Mouse (Mus musculus): ENCODE data around the gene Ntrk2.
A peak's percentile ranks its signal among the peaks of the same experiment; 100 is the strongest.

The Ntrk2 gene

DNA sequence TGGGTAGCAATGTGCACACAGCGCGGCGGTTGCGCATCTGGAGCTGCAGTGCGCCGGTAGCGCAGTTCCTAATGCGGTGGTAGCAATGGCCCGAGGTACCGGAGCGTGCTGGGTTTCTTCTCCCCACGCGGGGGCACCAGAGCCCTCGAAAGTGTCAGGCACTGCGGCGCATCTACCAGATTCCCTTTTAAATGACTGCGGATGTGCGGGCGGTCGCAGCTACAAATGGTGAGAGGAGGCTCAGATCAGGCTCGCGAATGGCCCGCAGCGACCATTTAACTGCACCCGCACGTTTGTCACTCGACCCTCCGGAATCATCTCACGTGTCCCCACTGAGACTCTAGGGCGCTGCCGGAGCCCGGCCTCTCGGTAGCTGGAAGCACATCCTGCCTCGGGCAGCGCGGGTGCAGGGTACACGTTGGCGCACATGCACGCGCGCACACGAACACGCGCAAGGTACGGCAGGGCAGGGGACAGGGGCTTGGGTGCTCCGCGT lies at the start of gene Ntrk2:
Gene Ntrk2 (plus strand): TSS at position 173 of the 496 bp plus-strand sequence.
- peak; percentile 1 for DNase-seq (ENCODE audit: low read depth)

DNA sequence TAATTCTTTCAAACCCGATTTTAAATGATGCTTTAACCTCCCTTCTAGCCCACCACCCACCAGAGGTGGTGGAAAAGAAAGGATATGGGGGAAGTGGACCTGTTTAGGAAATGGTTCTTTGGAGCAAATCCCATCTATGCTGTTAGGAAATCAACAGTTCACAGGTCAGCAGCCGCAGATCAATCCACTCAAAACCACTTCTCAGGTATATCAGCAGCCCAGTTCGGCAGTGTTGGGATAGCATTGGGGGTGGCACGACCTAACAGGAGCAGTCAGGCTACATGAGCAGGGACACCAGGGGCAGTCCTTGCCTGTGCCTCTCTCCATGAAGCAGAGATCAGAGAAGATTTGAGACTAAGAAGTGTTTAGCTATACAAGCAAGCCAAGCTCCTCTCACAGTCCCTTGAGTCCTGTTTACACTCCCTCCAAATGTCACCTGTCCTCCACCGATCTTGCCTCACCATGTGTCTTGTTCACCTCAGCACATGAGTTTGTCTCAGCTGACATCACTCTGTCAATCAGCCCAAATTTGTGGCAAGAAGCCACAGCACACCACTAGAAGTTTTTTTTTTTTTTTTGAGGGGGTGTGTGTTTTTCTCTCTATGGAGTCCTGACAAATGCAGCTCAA lies 45.3 kb upstream of the Ntrk2 start:
- no peak for DNase-seq (ENCODE audit: low read depth)

DNA sequence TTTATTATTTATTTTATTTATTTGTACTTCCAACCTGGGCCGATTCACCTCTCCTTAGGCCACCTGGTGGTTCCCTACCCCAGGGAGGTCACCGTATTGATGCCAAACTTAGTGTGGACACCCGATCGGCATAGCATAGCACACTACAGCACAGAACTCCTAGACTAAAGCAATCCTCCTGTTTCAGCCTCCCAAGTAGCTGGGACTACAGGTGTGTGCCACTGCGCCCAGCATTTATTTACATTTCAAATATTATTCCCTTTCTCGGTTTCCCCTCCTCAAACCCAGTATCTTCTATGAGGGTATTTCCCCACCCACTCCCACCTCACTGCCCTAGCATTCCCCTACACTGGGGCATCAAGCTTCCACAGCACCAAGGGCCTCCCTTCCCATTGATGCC lies 38.1 kb upstream of the Ntrk2 start:
- no peak for DNase-seq (ENCODE audit: low read depth)

DNA sequence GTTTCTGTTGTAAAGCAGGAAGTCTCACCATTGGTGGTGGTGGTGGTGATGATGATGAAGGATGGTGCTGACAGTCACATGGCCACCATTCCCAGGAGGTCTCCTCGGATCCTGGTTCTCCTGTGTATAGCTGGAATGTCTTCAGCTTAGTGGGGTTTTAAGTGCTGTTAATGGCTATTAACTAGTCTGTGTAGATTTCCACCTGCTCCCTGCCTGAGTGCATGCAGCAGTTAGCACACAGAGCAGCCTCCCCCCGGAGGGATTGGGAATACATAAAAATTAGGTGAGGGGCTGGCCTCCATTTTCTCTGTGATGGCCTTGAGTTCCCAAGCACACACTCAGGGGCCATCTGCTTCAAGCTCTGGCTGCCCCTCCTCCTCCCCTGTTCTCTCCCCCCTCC lies 36.9 kb upstream of the Ntrk2 start:
- no peak for DNase-seq (ENCODE audit: low read depth)

DNA sequence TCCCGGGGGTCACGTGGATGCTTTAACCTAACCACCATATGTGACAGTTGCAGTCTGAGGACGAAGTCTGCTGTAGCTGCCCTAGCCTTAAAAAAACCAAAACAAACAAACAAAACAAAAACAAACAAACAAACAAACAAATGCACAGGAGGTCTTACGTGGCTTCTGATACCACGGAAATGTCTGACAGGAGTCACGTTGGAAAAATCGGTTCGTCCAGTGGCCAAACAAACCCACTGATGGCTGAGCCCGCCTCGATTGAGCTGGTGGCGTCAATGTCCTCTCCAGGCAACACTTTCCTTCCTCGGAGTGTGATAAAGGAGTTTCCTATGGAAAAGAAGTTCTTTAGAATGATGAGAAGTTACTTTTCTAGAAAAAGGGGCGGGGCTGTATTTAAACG lies 27.1 kb upstream of the Ntrk2 start:
- no peak for DNase-seq (ENCODE audit: low read depth)

DNA sequence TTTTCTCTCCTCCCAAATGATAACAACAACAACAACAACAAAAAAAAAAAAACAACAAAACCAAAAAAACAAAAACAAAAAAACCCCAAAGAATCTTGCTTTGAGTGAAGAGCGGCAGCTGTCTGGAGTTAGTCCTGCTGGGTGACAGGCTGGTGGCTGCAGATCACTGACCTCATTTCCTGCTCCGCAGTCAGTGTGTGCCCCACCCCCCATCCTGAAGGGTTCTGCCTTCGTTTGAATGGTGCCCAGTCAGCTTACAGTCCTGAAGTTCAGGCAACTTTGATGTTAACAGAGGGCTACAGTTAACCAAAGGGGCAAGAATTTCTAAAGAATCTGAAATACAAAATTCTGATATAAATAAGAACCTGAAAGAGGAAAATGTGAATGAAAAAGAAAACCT lies 19.9 kb upstream of the Ntrk2 start:
- DNase-seq (ENCODE audit: low read depth) = no peak

DNA sequence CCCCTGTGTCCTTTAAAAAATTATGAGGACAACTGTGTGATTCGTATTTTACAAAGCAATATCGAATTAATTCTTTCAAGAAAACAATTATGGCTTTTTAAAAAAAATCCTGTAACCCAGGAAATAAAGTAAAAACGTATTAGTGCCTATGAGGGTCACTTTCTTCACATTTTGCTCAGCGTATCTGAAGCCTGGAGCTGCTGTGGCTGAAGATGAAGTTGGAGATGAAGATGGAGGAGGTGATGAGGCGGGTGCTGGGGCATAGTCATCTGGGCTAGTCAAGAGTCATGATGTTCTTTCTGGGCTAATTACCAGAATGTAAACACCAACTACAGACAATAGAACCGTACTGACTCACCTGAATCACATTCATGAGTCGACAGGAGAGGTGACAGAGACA lies 15.6 kb upstream of the Ntrk2 start:
- DNase-seq (ENCODE audit: low read depth) = no peak

DNA sequence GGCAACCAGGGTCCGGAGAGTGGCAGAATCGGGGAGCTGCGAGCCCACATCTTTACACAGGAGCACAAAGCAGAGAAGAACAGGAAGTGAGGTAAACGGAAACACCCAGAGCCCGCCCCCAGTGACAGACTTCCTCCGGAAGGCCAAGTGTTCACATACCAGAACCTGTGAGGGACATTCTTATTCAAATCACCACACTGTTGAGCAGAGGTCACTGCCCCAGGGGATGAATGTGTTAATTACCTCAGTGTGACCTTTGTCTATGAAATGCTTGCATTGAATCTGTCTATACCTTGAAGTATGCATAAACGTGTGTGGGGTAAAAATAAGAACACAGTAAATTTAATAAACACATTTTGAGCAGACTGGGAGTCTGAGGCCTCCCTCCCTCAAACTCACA lies 9.0 kb upstream of the Ntrk2 start:
- no peak for DNase-seq (ENCODE audit: low read depth)

DNA sequence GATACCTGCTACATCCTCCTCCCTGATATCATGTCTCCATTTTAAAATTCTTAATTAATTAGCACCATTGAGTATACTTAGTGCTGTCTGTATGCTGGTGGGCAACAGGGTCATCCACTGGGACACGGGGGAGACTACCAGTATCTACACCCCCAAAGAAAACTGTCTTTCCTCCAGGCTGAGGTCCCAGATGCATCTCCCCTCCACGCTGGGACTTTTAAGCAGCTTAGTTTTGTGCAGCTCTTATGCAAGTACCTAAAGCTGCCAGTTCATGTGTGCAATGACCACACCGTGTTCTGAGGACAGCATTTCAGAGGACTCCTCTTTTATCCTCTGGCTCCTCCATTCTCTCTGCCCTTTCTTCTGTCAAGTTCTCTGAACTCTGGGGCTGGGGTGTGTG lies 5.1 kb upstream of the Ntrk2 start:
- no peak for DNase-seq (ENCODE audit: low read depth)

DNA sequence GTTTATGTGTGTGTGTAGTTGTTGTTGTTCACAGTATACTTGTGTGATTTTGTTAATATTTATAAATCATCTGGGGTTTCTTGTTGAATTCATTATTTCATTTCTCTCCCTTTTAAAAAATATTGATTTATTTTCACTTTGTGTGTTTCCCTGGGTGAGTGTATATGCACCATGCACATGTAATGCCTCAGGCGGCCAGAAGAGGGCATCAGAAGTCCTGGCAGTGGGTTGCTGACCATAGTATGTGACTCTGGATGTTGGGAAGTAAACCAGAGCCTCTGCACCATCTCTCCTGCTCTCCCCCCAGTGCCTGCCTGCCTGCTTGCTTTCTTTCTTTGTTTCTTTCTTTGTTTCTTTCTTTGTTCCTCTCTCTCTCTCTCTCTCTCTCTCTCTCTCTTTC lies 2.5 kb upstream of the Ntrk2 start:
- no peak for DNase-seq (ENCODE audit: low read depth)

DNA sequence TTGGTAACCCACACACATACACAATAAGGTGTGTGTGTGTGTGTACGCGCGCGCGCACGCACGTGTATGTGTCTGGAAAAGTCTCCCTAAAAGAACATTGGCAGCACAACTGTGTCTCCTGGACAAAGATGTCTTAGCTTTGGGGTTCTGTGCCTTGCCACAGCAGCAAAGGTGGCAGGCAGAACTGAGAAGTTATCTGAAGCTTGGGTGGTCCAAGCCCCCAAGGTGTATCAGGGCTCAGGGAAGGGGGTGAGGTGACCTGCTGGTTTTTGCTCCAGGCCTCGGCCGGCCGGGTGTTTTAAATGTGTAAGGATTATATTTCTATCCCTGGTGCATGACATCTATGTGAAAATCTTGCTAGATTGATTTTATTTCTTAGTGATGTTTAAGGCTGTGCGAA lies 536 bp upstream of the Ntrk2 start:
- no peak for DNase-seq (ENCODE audit: low read depth)

DNA sequence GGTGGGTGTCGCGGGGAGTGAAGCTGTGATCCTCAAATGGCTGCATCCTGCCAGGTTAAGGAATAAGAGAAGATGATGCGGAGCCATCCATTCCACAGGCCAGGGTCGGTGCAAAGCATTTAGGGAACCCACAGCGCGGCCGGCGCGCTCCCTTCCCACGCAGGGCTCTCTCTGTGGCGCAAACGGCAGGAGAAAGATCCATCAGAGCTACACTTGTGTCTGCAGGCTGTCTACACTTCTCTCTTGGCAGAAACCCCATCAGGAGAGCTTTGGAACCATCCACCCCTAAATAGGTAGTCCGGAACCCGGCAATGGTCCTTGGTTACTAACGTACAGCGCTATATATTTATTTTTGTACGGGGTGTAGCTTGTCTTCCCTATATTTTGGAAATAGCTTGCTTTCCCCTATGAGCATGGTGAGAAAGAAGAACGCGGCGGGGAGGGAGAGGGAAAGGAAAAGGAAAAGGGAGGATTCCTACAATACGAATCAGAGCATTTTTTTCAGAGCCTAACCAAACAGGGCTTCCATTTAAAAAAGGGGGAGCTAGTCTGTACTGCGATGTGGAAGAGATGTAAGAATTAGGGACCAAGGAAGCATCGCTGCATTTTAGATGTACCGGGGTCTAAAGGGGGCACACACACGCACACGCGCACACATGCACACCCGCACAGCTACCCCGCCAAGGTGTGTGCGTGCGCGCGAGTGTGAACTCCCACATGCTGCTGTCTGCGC lies 693 bp downstream of the Ntrk2 start:
- no peak for DNase-seq (ENCODE audit: low read depth)

DNA sequence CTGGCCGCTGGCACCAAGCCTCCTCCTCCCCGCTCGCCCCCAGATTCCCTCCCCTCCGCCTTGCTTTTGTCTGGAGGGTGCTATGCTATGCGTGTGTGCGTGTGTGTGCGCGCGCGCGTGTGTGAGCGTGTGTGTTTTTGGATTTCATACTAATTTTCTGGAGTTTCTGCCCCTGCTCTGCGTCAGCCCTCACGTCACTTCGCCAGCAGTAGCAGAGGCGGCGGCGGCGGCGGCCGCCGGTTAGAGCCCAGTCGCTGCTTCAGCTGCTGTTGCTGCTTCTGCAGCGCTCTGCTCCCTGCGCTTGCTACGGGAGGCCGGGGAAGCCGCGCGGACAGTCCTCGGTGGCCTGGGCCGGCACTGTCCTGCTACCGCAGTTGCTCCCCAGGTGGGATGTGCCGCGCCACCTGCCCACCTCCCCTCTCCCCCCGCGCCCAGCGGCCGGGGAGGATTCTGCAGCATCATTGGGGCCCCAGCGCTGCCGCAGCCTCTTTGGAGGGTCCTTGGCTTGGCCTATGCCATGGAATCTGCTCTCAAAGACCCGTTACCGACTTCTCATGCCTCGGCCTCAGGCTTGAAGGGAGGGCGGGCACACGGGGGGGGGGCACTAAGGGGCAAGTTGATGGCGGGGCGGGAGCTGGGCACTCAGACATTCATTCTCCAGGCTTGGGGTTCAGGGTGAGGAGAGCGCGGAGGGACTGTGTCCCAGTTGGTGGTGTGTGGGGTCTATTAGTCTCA lies 1.4 kb downstream of the Ntrk2 start:
- no peak for DNase-seq (ENCODE audit: low read depth)

DNA sequence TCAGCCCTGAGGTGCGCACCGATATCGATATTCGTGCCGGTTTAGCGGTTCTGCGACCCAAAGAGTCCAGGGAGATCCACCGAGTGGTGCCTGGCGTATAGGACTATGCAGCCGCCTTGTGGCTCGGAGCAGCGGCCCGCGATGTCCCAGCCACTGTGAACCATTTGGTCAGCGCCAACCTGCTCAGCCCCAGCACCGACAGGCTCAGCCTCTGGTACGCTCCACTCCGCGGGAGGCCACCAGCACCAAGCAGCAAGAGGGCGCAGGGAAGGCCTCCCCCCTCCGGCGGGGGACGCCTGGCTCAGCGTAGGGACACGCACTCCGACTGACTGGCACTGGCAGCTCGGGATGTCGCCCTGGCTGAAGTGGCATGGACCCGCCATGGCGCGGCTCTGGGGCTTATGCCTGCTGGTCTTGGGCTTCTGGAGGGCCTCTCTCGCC lies 2.0 kb downstream of the Ntrk2 start:
- DNase-seq (ENCODE audit: low read depth) = no peak

DNA sequence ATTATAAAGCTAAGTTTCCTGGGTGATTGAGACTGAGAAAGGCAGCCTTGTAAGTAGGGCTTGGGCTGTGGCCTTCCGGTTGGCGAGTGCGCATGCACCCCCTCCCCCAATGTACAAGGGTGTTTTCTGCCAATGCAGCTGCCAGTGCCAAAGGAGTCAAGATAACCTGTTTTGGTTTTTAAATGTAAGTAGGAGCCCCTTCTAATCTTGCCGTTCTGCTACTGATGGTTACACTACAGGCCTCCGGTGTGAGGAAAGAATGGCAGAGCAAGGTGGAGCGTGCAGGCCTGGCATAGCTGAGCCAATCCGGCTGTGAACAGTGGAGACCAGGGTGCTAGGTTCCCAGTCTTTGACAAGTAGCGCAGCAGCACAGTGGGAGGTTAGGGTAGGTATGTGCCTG lies 3.6 kb downstream of the Ntrk2 start:
- DNase-seq (ENCODE audit: low read depth) = no peak

DNA sequence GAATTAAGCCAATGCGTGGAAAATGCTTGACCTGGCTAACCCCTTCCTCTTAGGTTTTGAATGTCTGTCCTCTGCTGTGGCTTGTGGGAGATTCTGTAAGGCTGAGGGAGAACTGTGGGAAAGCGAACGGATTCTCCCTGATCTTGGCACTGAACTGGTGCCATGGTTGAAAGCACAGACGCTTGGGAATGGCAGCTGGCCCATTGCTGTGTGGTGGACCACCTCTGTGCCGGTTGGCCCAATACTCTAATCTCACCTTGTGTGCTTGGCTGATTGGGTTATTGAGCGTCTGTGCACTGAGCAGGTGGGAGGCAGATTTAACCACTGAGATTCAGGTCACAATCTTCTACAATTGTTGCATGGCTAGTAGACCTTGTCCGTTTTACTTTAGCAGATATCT lies 18.4 kb downstream of the Ntrk2 start:
- no peak for DNase-seq (ENCODE audit: low read depth)

DNA sequence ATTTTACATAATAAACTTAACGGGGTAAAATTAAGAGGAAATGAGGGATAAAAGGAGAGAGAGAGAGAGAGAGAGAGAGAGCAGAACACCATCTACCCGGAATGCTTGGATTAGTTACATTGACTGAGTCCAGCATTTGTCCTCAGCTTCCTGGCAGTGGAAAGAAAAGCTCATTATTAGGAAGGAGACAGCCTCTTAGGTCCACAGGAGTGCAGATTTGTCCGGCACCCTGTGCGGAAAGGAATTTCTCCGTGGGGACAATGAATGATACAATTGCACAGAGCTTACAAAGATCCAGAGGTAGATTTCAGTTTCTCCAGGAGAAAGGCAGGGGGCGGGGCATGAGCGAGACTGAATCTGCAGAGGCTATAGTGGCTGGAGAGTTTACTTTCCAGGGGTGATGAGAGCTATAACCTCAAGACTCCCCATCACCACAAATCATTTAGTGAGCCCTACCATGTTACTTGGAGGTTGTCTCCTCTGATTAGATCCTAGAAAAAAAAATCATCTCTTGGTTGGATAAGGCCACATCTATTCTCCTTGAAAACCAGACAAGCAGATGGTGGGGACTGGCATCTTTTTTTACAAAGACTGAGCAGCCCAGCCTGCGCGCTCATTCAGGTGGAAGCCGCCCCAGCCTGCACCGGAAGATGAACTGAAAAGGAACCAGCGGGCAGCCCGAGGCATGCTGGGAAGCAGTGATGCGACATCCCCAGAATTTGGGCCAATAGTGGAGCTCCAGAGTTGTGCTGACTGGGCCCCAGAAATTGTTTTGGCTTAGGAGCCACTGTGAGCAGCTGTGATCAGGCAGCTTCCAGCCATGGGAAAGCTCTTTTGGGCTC lies 20.2 kb downstream of the Ntrk2 start:
- DNase-seq (ENCODE audit: low read depth) = no peak

DNA sequence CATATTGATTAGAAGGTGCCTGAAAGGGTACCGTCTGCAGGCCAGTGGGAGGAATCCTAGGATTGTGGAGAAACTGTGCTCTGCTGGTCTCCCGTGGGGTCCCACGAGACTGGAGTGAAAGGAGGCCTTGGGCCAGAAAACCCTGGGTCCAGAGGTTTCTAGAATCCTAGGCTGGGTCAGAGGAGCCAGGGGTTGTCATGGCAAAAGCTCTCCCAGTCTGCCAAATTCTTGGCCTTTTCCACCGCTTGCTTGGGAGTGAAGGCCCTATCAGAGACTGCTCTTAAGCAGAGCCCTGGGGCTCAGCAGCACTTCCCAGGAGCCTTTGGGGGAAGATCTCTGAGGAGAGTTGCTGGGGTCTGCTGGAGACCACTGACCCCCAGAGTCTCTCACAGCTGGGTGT lies 25.6 kb downstream of the Ntrk2 start:
- DNase-seq (ENCODE audit: low read depth) = no peak

DNA sequence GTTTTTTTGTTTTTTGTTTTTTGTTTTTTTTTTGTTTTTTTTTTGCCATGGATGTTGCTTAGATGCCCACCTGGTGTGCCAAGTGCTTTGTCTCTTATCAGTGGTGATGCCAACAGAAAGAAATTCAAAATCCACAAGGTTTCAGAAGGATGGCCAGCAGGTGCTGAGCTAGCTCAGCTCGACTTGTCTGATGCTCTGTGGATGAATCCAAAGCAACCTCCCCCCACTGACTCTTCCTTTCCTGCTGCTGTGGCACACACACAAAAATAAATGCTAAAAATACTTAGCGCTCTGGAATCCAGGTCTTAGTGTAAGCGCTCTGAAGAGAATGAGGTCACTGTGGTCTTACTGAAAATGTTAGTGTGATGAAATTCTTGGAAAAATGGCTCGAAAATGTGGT lies 28.4 kb downstream of the Ntrk2 start:
- no peak for DNase-seq (ENCODE audit: low read depth)

DNA sequence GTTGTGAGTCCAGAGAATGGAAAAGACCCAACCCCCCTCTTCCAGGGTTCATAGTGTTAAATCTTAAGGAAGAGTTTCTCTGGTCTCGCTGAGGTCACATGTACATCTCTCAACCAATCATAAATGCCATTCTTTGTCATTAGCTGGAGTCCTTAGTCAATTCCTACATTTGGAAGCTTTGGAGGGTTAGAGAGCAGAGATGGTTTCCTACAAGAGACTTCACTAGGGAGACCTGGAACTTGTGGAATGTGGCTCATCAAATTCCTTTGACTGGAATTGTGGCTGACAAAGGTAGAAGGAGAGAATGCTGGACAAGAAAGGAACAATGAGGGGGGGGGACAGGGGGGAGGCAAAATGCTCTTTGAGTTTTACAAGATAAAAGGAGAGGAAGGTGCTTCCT lies 30.5 kb downstream of the Ntrk2 start:
- DNase-seq (ENCODE audit: low read depth) = no peak

DNA sequence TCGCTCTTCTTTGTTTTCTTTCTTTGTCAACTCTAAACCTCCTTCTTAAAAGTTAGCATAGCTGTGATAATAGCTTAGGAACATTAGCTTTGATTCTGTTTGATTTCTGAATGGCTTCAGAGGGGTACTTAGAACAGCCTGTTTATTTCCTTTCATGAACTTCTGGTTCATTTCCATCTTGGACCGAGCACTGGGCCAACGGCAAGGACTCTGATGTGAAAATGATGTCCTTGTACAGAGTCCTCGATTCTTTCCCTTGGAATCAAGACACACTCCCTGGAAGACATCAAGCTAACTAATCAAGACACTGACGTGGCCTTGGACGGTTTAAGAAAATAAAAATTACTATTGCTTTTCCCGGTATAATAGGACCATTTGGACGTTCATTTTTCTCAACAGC lies 31.7 kb downstream of the Ntrk2 start:
- DNase-seq (ENCODE audit: low read depth) = no peak

DNA sequence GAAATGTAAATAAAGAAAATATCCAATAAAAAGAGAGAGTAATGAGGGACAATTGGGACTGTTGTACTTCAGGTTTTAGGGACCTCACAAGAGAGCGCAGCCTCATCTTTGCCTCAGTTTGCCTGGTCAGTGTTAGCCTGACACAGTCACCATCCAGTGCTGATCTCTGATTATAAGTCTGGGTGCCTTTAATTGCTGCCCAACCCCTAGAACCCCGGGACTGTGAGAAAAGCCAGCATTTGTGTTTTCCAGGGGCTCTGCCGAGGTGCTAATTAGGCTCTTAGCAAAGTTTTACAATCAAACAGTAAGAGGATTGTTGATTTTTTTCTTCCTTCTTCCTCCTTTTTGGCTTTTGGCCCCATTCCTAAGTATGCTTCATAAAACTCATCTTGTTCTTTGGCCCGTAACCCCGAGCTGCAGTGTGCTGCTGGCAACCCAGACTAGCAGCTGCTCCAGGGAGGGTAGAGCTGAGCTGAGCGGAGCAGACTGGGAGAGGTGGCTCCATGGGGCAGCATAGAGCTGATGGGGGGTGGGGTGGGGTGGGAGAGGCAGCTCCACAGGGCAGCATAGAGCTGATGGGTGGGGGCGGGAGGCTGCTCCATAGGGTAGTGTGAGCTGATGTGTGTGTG lies 34.5 kb downstream of the Ntrk2 start:
- DNase-seq (ENCODE audit: low read depth) = no peak

All from induced T-regulatory cell, adult 2 months (primary cell).